Mouse (Mus musculus) cerebellum, adult (tissue): Measurements from ENCODE around the gene Ccdc33.
A peak's percentile ranks its signal among the peaks of the same experiment; 100 is the strongest.

Experiments used
- ATAC-seq: cut with Nextera tagmentation; 2 replicates; pipeline ENCODE4 v1.9.2; 2017; ENCODE audit warnings: mild to moderate bottlenecking, moderate library complexity, mixed read lengths; ENCODE audit not compliant: insufficient number of reproducible peaks, low FRiP score, low TSS enrichment

Gene Ccdc33

GRCm38 (mm10) chr9:58018385-58018784 lies 100.2 kb downstream of the Ccdc33 start:
- ATAC-seq = no peak

DNA sequence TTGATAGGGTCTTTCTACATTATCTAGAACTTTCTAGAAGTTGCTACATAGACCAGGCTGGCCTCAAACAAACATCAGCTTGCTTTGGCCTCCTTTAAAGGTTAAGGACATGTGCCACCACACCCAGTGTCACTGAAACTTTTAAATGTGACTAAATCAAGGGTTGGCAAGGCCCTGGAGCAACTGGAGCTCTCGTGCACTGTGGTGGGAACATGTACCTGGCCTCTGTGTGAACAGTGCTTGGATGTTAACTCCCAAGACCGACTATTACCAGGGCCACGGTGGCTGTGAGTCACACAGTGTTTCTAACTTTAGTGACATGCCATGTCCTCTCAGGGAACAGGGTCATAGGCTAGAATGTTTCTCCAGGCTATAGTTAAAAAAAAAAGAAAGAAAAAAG lies 101.7 kb downstream of the Ccdc33 start:
- no peak for ATAC-seq

DNA sequence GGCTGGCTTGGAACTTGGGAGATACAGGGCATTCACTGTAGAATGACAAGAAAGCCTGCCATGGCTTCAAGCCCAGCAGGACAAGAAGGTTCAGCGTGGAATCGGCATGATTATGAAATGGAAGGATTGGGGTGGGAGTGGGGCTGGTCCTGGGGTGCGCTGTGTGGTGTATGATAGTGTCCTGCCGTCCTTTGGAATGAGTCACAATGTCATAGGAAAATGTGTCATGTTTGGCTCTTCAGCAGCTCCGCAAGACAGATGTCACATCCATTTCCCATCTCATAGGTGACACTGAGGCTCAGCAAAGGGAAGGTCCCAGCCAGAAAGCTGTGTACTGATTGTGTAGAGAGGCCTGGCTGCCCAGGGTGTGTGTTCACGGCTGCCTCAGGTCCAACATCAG lies 102.8 kb downstream of the Ccdc33 start:
- no peak for ATAC-seq

DNA sequence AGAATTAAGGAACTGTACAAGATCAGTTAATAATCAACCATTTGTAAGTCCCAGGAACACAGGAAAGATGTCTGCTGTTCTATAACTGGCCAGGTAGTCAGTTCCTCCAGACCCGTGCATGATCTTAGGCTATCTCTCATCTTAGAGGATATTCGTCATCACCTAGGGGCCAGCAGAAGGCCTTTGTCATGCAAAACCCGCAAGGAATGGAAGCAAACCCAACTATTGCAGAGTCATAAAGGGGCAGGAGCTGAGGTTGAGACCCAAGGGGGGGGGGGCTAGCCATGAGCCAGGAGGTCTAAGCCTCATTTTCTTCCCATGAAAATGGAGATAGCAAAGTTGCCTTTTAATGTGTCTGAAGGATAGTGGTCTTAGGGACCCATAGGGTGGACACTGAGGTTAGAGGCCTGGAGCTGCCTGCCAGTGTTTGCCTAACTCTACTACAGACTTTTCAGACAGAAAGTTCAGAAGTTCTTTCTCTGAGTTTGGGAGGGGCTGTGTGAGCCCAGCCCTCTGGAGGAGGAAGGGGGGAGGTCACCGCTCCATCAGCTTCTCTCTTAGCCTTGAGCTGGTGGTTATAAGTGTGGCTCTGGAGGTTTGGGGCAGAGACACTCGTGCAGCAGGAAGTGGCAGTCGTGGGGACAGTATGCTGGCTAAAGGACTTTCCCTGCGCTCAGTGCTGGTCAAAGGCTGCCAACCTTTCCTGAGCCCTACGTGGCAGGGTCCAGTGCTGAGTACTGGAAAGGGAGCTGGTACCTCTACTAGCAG lies 104.0 kb downstream of the Ccdc33 start:
- ATAC-seq = no peak

- no peak for ATAC-seq
Measured at GRCm38 (mm10) chr9:58012935-58013334, 105.7 kb downstream of the Ccdc33 start.

GRCm38 (mm10) chr9:58012486-58012885 lies 106.1 kb downstream of the Ccdc33 start:
- ATAC-seq = no peak

DNA sequence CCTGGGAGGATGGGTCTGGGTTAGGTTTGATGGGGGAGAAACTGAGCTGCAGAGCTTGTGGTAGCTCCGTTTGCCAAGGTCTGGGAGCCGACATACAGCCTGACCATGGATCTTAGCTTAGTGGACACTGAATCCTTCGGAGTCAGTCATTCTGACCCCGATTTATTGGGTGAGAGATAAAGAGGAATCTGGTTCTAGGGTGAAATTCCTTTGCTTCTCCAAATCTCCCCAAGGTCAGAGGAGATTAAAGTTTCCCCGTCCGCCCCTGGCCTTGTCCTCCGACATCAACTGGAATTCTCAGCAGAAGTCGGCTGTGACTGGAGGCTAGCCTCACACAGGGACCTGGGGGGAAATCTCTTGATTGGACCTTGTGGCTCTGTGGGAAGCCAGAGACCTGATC lies 107.1 kb downstream of the Ccdc33 start:
- ATAC-seq = no peak

DNA sequence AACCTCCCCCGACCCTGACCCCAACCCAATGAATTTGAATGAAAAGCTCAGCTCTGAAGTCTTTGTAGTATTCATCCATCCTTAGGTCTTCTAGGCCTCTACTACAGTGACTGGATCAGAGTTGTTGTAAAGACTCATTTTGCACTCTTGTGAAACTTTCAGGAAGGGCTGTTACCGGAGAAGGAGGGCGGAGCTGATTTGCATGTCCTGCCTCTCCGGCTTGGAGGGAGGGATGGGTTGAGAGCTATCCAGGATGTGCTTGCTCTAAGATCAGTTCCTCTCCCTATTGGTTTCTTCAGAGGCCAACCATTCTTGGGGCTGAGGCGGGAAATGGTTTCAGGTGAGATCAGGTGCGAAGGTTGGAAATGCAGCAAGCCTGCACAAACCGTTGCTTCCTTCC lies 107.6 kb downstream of the Ccdc33 start:
- no peak for ATAC-seq

DNA sequence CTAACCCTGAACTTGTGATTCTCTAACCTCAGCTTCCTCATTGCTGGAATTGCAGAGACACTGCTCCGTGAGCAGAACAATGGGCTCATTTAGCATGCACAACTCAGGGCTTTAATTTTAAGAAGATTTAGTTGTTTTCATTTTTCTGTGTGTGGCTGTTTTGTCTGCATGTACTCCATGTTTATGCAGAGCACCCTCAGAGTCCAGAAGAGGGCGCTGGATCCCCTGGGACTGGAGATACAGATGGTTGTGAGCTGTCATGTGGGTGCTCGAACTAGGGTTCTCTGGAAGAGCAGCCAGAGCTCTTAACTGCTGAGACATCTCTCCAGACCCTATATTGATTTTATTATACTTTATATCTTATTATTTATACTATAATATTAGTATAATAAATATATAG lies 109.0 kb downstream of the Ccdc33 start:
- no peak for ATAC-seq

GRCm38 (mm10) chr9:58009015-58009362 lies 109.6 kb downstream of the Ccdc33 start:
- no peak for ATAC-seq

DNA sequence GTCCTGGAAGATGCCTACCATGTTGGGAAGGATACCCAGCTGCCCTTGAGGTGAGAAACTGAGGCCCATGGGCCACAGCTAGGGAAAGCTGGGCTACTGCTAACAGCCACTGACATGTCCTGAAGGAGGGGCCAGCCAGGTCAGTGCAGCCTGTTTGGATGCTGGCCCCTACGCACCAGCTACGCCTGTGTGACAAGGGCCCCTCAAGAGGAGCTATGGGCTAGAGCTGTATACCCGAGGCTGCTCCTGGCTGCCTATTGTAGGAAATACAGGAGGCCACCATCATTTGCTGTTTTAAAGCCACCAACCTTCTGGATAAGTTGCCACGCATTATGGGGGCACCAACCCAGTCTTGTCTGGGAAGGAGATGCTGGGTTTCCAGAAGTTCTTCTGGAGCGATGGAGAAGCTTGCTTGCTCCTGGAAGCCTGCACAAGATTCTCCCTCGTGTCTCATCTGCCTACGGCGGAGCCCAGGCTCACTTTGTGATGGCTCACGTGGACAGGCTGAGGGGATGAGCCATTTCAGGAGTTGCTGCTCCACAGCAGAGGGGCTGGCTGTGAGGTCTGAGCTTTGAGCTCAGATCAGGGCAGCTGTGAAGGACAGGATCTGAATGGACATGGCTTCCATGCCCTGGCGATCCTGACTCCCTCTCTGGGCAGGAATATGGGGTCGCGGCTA lies 110.1 kb downstream of the Ccdc33 start:
- ATAC-seq = no peak

DNA sequence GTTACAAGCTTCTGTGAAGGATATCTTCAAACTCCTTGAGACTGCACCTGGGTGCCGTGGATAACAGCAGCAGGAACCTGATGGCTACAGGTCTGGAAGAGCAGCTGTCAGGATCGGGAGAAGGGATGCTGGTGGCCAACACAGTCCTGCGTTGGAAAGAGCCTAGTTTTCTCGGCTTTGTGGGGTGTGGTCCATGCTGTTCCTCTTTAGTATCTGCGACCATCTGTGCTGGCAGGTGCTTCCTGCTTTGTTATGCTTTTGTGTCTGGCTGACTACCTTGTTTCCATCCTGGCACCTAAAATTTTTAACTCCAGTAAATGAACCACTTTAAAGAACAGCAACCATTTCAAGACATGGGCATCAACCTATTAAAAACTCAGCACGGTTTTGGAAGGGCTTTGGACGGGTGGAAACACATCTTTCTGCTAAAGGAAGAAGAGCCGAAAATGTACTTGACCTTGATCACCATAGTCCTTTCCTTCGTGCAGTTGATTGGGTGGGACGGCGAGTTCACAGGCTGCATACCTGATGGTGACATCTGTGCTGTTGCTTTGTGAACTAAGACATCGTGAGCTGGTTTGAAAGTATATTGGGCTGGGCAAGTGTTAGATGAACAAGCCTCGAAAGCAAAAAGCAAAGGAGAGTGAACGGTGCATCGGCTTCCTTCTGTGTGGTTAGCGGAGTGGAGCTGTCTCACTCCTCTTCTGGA lies 112.7 kb downstream of the Ccdc33 start, which contains the start of gene Cyp11a1:
Gene Cyp11a1 (plus strand): TSS at position 659 of the 709 bp plus-strand sequence.
- no peak for ATAC-seq

GRCm38 (mm10) chr9:58003272-58003671 lies 115.4 kb downstream of the Ccdc33 start:
- ATAC-seq = no peak

DNA sequence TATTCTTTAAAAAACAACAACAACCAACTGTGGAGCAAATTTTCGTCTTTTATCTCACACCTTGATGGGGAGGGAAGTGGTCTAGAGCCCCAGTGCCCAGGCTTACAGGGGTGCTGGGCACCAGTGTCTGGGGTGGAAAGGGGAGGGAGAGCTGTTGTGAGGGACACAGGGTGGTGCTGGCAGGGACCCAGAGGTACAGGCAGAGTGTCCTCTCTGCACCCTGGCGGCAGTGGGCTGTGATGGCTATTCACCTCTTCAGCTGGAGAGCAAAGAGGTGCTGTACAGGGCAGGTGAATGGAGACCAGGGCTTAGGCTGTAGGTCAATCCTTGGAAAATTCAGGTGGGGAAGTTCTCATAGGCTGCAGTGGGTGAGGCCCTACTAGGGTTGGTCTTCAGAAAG lies 118.9 kb downstream of the Ccdc33 start:
- ATAC-seq = no peak

DNA sequence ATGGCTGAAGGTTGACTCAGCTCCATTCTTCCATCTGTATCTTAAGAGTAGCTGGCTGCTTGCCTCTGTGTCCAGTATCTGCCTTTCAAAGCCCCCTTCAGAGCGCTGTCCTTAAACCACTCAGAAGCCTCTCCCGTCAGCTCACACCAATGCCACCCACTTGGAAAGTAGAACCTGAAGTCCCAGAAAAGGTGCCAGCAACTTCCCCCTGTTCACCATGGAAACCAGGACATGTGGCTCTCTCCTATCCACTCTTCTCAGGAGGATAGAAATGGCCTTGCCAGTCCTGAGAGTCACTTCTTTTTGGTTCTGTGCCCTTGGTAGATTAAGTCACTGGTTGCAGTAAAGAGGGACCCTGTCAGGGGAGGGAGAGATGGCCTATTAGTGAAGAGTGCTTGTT lies 119.9 kb downstream of the Ccdc33 start:
- ATAC-seq = no peak

DNA sequence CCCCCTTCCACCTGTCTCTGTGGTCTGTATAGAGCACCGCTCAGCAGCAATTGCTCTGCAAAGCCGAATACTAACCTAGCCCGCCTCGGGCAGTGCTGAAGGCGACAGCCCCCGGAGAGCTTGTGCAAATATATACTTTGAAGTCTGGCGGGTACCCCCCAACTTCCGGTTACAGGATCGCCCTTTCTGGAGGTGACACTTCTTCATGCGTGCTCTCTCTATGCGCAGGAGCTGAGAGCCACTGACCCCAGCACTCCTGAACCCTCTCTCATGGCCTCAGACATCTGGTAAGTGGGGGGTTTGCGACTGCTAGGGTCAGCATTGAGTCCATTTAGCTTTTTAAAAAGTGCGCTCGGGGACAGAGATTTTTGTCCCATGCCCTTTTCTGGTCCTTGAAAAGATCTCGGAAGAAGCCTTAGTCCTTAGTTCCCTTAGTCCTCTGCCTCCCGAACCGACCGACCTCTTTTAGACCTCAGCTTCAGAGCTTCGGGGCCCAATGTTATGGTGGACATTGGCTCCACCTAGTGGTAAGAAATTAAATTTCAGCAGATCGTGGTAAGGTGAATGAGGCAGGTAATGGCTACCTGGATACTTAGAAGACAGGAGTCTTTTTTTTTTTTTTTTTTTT lies 120.5 kb downstream of the Ccdc33 start:
- peak; percentile 79 for ATAC-seq

DNA sequence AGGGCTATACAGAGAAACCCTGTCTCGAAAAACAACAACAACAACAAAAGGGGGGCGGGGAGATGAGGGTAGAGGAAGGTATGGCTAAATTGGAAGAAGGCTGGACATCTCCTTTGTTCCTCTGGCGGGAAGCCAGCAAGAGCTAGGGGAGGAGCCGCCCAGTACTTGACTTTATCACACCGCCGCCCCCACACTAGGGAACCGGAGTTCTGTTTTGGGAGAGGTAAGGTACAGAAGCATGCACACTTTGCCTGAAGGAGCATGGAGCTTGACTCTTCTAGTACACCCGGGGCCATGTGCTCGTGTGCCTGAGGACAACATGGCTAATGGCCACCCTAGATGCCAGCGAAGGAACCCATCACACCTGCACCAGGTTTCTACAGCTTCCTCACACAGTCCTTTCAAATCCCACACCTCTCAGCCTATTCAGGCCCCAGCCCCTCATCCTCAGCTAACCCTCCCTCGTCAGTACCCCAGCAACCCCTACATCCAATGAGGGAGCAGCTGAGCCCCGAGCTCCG lies 121.1 kb downstream of the Ccdc33 start:
- no peak; the same call in none of the 2 replicates for ATAC-seq

DNA sequence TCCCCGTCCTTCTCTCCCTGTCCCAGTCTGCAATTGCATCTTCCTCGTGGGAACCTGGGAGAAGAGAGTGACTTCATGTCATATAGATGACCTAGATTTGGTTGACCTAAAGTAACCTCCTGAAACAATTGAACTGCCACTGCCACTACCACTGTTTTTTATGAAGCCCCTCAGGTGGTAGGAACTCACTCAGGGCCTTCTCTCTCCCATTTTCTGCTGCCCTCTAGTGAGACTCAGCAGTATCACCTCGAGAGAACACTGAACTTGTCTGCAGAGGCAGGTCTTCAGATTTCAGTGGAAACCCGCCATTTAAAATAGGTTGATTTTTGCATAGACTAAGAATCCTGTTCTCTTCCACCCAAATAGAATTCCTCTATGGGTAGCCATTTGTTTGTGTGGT lies 123.3 kb downstream of the Ccdc33 start:
- no peak for ATAC-seq

DNA sequence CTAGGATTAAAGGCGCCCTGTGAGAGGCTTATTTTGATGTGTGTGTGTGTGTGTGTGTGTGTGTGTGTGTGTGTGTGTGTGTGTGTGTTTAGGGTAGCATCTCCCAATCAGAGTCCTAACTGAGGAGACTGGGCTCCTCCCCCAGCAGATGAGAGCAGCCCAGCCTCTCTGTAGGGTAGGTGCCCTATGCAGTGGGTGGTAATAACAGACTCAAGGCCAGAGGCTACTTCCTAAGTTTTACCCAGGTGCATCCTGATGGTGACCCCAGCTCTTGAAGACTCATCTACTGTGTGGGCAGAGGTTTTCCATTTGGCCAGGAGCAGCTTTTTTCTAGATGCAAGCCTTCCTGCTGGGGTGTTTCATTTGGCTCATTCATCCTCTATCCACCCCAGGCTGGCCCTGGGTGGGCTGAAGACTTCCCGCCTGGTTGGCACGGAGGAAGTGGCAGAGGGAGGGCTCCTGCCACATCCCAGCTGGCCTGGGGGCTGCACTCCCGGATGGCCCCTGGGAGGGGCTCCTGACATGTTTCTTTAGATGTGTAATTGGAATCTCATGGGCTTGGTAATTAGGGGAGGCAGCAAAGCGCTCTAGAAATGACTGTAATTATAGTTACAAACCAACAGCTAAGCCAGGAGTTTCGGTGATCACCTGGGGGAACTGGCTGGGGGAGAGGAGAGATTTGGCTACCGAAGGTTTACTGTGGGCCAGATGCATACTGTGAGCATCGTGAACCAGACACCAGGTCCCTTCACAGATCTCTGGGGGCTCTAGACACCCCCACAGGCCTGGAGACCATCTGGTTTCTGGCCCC lies 125.6 kb downstream of the Ccdc33 start:
- ATAC-seq = no peak

DNA sequence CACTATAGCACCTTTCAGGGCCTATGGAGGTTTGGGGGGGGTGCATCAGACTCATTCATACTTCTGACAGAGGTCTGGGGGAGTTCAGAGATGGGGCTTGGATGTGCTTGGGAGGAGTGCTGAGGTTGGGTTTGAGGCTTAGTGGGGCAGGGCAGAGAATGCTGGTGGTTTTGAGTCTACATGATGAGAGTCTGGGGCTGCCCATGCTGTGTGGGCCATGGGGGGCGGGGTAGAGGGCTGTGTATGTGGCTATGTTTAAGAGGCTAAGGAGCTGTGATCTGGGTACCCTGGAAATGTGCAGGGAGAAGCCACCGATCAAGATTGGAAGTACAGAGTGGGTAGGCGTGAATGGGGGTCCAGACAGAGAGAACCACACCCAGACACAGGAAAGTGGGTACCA lies 126.6 kb downstream of the Ccdc33 start:
- ATAC-seq = no peak
